In the genomic region with DNA sequence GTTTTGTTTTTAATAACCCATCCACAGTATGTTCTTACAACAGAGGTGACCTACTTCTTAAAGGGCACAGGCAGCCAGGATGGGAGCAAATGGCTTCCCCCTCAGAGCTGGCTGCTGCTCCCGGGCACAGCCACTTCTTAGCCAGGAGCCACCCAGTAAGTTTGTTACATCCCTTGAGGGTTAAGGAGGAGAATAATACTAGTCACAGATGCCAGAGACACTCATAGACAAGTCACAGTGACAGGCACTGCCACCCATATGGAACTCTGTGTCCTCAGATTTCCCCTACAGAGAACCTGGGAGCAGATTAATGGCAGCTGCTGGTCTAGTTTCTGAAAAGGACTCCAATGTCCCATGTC, we compare ENCODE assay signal across 8 mouse cellular contexts. TPM values are rescaled to one million over a fixed set of nuclear protein-coding genes. Genes with fewer than 3 reads are reported as not detected.
A peak's percentile ranks its signal among the peaks of the same experiment; 100 is the strongest.
DNase-seq lines count a peak whose midpoint lies in the region; ATAC-seq and TF ChIP-seq lines count a peak whose summit lies in the region.

No protein-coding gene starts in this region.

- H3K27ac ChIP-seq in kidney, embryonic 16.5 days (ENCODE audit: low read length), result peak overlapping the region; percentile 100
- peak overlapping the region; percentile 100 for H3K27ac ChIP-seq in cortical plate, adult 2 months (ENCODE audit: insufficient read depth, low read length)
- peak overlapping the region; percentile 100 for H3K27ac ChIP-seq in hindbrain, embryonic 13.5 days
- H3K27ac ChIP-seq in midbrain, embryonic 14.5 days (replicated peaks; ENCODE audit: low read depth, low read length), result peak overlapping the region; percentile 99

- peak overlapping the region; percentile 41 for H3K4me3 ChIP-seq in kidney, embryonic 16.5 days (ENCODE audit: low read length)
- 0 out of 2 replicates have a peak overlapping the region, but pooled peaks have one; percentile 17 for H3K4me3 ChIP-seq in cortical plate, adult 2 months (ENCODE audit: insufficient read depth, low read length)
- no peak overlapping the region; the same call in 1 of the 2 replicates for H3K4me3 ChIP-seq in hindbrain, embryonic 13.5 days
- H3K4me3 ChIP-seq in midbrain, embryonic 14.5 days (replicated peaks; ENCODE audit: low read depth, low read length), result no peak overlapping the region

- WGBS in kidney, embryonic 16.5 days, result 24% methylated on average over 1 of the region's 1 CpGs
- 19% methylated on average over 1 of the region's 1 CpGs for WGBS in hindbrain, embryonic 13.5 days
- 7% methylated on average over 1 of the region's 1 CpGs for WGBS in midbrain, embryonic 14.5 days

- ATAC-seq in kidney, embryonic 16.5 days (ENCODE audit: low FRiP score, low TSS enrichment), result peak; percentile 9; the same call in 1 of the 2 replicates
- peak; percentile 8; the same call in 1 of the 2 replicates for ATAC-seq in hindbrain, embryonic 13.5 days (ENCODE audit: low FRiP score)
- ATAC-seq in midbrain, embryonic 14.5 days (ENCODE audit: low FRiP score, low TSS enrichment), result no peak
- no peak for ATAC-seq in activated CD4-positive, CD25-positive, alpha-beta regulatory T cell, adult 4 months

- no peaks in the 10 kb centered on the region for H3K9me3 ChIP-seq in kidney, embryonic 16.5 days (ENCODE audit: low read length)
- H3K9me3 ChIP-seq in hindbrain, embryonic 13.5 days, result no peaks in the 10 kb centered on the region
- no peaks in the 10 kb centered on the region for H3K9me3 ChIP-seq in midbrain, embryonic 14.5 days (ENCODE audit: control insufficient read depth, low read length)

- no peaks in the 10 kb centered on the region for H3K27me3 ChIP-seq in kidney, embryonic 16.5 days (ENCODE audit: insufficient read depth, low read length)
- no peaks in the 10 kb centered on the region for H3K27me3 ChIP-seq in hindbrain, embryonic 13.5 days
- no peaks in the 10 kb centered on the region for H3K27me3 ChIP-seq in midbrain, embryonic 14.5 days (ENCODE audit: control insufficient read depth, insufficient read depth, low read length)

- H3K4me1 ChIP-seq in kidney, embryonic 16.5 days (ENCODE audit: insufficient read depth, low read length), result peaks cover 40% of the 10 kb centered on the region
- H3K4me1 ChIP-seq in cortical plate, adult 2 months (ENCODE audit: control insufficient read depth, insufficient read depth, low read length), result peaks cover 4% of the 10 kb centered on the region; the same call in 1 of the 2 replicates
- peaks cover 42% of the 10 kb centered on the region for H3K4me1 ChIP-seq in hindbrain, embryonic 13.5 days (replicated peaks)
- H3K4me1 ChIP-seq in midbrain, embryonic 14.5 days (ENCODE audit: control insufficient read depth, insufficient read depth, low read length), result peaks cover 40% of the 10 kb centered on the region

- DNase-seq in kidney, adult 9 months, result no peak
- DNase-seq in midbrain, embryonic 14.5 days, result no peak
- DNase-seq in thymus, postnatal 10 days (ENCODE audit: low spot score in 2 of 2), result no peak
- no peak for DNase-seq in frontal cortex, postnatal 14 days (ENCODE audit: low spot score in 2 of 2)

- peak overlapping the region; percentile 75 for H3K9ac ChIP-seq in kidney, embryonic 16.5 days (replicated peaks; ENCODE audit: low read length)
- H3K9ac ChIP-seq in hindbrain, embryonic 13.5 days, result peak overlapping the region; percentile 58
- 0 out of 2 replicates have a peak overlapping the region, but pooled peaks have one; percentile 2 for H3K9ac ChIP-seq in midbrain, embryonic 14.5 days (replicated peaks; ENCODE audit: low read length)

- TF ChIP-seq CTCF in cortical plate, adult 2 months (IDR thresholded peaks at IDR 0.05; ENCODE audit: extremely low read depth, insufficient read depth, low read length), result no peak

- no peak for TF ChIP-seq POLR2A in cortical plate, adult 2 months (IDR thresholded peaks at IDR 0.05; ENCODE audit: extremely low read depth, insufficient read depth, low read length)

- peaks cover 7% of the 10 kb centered on the region; the same call in 1 of the 2 replicates for H3K36me3 ChIP-seq in kidney, embryonic 16.5 days (ENCODE audit: insufficient read depth, low read length)
- H3K36me3 ChIP-seq in hindbrain, embryonic 13.5 days, result no peaks in the 10 kb centered on the region
- H3K36me3 ChIP-seq in midbrain, embryonic 14.5 days (ENCODE audit: control insufficient read depth, insufficient read depth, low read length), result no peaks in the 10 kb centered on the region

- H3K4me2 ChIP-seq in kidney, embryonic 16.5 days (replicated peaks; ENCODE audit: low read depth, low read length), result peak overlapping the region; percentile 54
- peak overlapping the region; percentile 59 for H3K4me2 ChIP-seq in hindbrain, embryonic 13.5 days
- H3K4me2 ChIP-seq in midbrain, embryonic 14.5 days (ENCODE audit: low read length), result peak overlapping the region; percentile 70

RNA-seq across cellular contexts. Expression of gene Ubc, which starts 2.6 kb away (rescaled TPM):
- 1,279 and 1,344 TPM in 2 replicates for polyA plus RNA-seq in kidney, embryonic 16.5 days (2015; fragmentation: Nextera tagmentation; extraction: Ambion mirVana)
- polyA plus RNA-seq in cortical plate, adult 2 months (2012; rRNA removed), result 769 and 804 TPM in 2 replicates
- 1,201 and 1,293 TPM in 2 replicates for polyA plus RNA-seq in hindbrain, embryonic 13.5 days (2015; fragmentation: Nextera tagmentation; extraction: Ambion mirVana)
- polyA plus RNA-seq in midbrain, embryonic 14.5 days (2014; fragmentation: Nextera tagmentation; extraction: Ambion mirVana), result 1,251 and 1,332 TPM in 2 replicates
- polyA plus RNA-seq in activated CD4-positive, CD25-positive, alpha-beta regulatory T cell, adult 4 months (2017; shearing (Covaris generic)), result 1,000 to 10,000 TPM in 1 of 2 experiments, 100 to 1,000 TPM in 1; 706 to 1,210 TPM

RNA-seq across cellular contexts. Expression of gene Gm10382, which starts 3.5 kb away (rescaled TPM):
- 0.34 and 0.51 TPM in 2 replicates for polyA plus RNA-seq in kidney, embryonic 16.5 days (2015; fragmentation: Nextera tagmentation; extraction: Ambion mirVana)
- polyA plus RNA-seq in cortical plate, adult 2 months (2012; rRNA removed), result 0.21 and 0.36 TPM in 2 replicates
- 0.55 and 1.1 TPM in 2 replicates for polyA plus RNA-seq in hindbrain, embryonic 13.5 days (2015; fragmentation: Nextera tagmentation; extraction: Ambion mirVana)
- polyA plus RNA-seq in midbrain, embryonic 14.5 days (2014; fragmentation: Nextera tagmentation; extraction: Ambion mirVana), result 0.42 and 0.58 TPM in 2 replicates
- 1 to 10 TPM in 1 of 2 experiments, under 1 TPM in 1; 0.68 to 1.1 TPM for polyA plus RNA-seq in activated CD4-positive, CD25-positive, alpha-beta regulatory T cell, adult 4 months (2017; shearing (Covaris generic))

RNA-seq across cellular contexts. Expression of gene Dhx37, which starts 41.3 kb away (rescaled TPM):
- 10.4 and 14.2 TPM in 2 replicates for polyA plus RNA-seq in kidney, embryonic 16.5 days (2015; fragmentation: Nextera tagmentation; extraction: Ambion mirVana)
- 16.2 and 16.9 TPM in 2 replicates for polyA plus RNA-seq in cortical plate, adult 2 months (2012; rRNA removed)
- polyA plus RNA-seq in hindbrain, embryonic 13.5 days (2015; fragmentation: Nextera tagmentation; extraction: Ambion mirVana), result 10.4 and 11.7 TPM in 2 replicates
- 8.5 and 9.8 TPM in 2 replicates for polyA plus RNA-seq in midbrain, embryonic 14.5 days (2014; fragmentation: Nextera tagmentation; extraction: Ambion mirVana)
- 10 to 100 TPM in 1 of 2 experiments, 1 to 10 TPM in 1; 6.1 to 13.8 TPM for polyA plus RNA-seq in activated CD4-positive, CD25-positive, alpha-beta regulatory T cell, adult 4 months (2017; shearing (Covaris generic))

RNA-seq across cellular contexts. Expression of gene Bri3bp, which starts 48.8 kb away (rescaled TPM):
- polyA plus RNA-seq in kidney, embryonic 16.5 days (2015; fragmentation: Nextera tagmentation; extraction: Ambion mirVana), result 44.4 and 46.1 TPM in 2 replicates
- polyA plus RNA-seq in cortical plate, adult 2 months (2012; rRNA removed), result 34.8 and 36.3 TPM in 2 replicates
- polyA plus RNA-seq in hindbrain, embryonic 13.5 days (2015; fragmentation: Nextera tagmentation; extraction: Ambion mirVana), result 31.4 and 35.6 TPM in 2 replicates
- polyA plus RNA-seq in midbrain, embryonic 14.5 days (2014; fragmentation: Nextera tagmentation; extraction: Ambion mirVana), result 26.8 and 37.8 TPM in 2 replicates
- 10 to 100 TPM; 13.7 to 14.3 TPM for polyA plus RNA-seq in activated CD4-positive, CD25-positive, alpha-beta regulatory T cell, adult 4 months (2017; shearing (Covaris generic))

RNA-seq across cellular contexts. Expression of gene Scarb1, which starts 51.7 kb away (rescaled TPM):
- 91.8 and 103 TPM in 2 replicates for polyA plus RNA-seq in kidney, embryonic 16.5 days (2015; fragmentation: Nextera tagmentation; extraction: Ambion mirVana)
- polyA plus RNA-seq in cortical plate, adult 2 months (2012; rRNA removed), result 32.6 and 33.8 TPM in 2 replicates
- polyA plus RNA-seq in hindbrain, embryonic 13.5 days (2015; fragmentation: Nextera tagmentation; extraction: Ambion mirVana), result 27.4 and 28.0 TPM in 2 replicates
- polyA plus RNA-seq in midbrain, embryonic 14.5 days (2014; fragmentation: Nextera tagmentation; extraction: Ambion mirVana), result 22.8 and 26.8 TPM in 2 replicates
- 1 to 10 TPM; 8.8 to 9.4 TPM for polyA plus RNA-seq in activated CD4-positive, CD25-positive, alpha-beta regulatory T cell, adult 4 months (2017; shearing (Covaris generic))

Comparison
In these comparisons a context has a peak if more than half of its experiments do, and no peak if none do; other contexts are left out.
1. ATAC-seq: peak in kidney, embryonic 16.5 days (single experiment) and hindbrain, embryonic 13.5 days (single experiment); none in midbrain, embryonic 14.5 days (single experiment) and activated CD4-positive, CD25-positive, alpha-beta regulatory T cell, adult 4 months (single experiment).
2. H3K4me3 ChIP-seq: peak in kidney, embryonic 16.5 days (single experiment) and cortical plate, adult 2 months (single experiment); none in hindbrain, embryonic 13.5 days (single experiment) and midbrain, embryonic 14.5 days (single experiment).
3. H3K9ac ChIP-seq: peak in every context shown above with its lines; median percentile 75 in kidney, embryonic 16.5 days; 58 in hindbrain, embryonic 13.5 days; 2 in midbrain, embryonic 14.5 days.
4. Peak in every context shown above with its lines, with median percentiles within 50 percentile points of each other: H3K27ac ChIP-seq and H3K4me2 ChIP-seq.